Mouse (Mus musculus) frontal cortex, adult 2 months (tissue): ENCODE measurements at regions not wholly inside any gene's neighbourhood (a gene's known extent, or its start where the extent isn't known, plus 50 kb on each side); places are given as distances from the start of the nearest gene placed in this dataset.

Source experiments
- DNase-seq, 2 experiments: peaks; one replicate each; pipeline ENCODE4 v3.0.0; 2022; ENCODE audit warnings: low spot score in 1 of 2; ENCODE audit errors: extremely low spot score in 1 of 2

- no peak for DNase-seq
Observed at GRCm38 (mm10) chr19:32937591-32937990, 180.3 kb downstream of the Pten start.

DNA sequence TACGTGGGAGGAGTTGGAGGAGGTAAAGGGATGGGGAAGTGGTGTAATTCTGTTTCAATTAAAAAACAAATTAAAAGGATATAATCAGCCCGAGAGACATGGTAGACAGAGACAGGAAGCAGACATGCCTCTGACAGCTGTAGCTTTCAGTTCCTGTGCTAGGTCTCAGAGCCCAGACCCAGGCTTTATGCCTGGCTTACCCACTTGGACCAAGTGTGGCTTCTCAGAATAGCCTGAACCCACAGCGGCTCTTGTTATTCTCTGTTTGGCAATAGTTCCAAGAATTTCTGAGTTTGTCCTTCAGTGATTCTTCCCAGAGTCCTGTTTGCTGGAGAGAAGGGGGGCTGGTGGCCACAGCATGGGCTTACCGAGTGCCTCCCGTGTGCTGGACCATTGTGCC is 182.4 kb downstream of the Pten start:
- DNase-seq: no peak

DNA sequence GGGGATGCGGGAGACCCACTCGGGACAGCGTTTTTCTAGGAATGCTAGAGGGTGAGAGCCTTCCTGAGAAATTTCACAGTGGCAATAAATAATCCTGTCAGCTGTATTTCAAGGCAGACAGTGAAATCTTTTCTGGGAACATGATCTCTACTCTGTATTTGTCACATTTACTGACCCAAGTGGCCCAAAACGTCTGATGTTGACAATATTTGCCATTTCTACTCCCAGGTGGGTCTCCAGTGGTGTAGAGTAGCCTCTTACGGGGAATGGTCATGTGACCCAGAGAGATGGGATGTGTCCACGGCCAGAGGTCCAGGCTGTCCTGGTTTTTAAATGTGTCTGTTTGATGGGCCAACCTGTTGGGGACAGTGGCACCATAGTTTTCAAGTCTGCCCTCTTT is 183.5 kb downstream of the Pten start:
- no peak for DNase-seq

DNA sequence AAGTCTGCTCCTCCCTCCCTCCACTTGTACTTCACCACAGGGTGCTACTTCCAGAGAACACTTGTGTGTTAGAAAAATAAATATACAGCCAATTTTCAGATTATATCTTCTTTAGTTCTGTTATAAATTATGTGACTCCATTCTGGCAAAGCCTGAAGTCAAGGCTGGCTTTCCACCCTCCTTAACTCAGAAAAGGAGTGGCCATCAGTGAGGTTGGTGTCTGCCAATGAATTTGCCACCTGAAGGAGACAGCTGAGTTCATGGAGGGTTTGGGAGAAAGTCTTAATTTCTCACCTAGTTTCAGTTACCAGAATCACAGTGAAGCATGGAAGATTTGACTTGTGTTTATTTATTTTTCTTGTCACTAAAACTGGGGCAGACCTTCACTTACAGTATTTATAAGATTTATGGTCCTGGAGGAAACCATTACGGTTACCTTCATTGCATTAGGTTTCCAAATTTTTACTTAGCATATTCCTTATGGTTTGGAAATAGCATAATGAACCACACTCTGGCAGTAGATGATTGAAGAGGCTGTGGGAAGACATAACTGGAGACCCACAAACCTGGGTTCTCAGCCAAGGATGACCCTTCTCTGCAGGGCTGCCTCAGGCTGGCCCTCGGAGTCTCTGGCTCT is 186.4 kb downstream of the Pten start:
- DNase-seq: no peak

DNA sequence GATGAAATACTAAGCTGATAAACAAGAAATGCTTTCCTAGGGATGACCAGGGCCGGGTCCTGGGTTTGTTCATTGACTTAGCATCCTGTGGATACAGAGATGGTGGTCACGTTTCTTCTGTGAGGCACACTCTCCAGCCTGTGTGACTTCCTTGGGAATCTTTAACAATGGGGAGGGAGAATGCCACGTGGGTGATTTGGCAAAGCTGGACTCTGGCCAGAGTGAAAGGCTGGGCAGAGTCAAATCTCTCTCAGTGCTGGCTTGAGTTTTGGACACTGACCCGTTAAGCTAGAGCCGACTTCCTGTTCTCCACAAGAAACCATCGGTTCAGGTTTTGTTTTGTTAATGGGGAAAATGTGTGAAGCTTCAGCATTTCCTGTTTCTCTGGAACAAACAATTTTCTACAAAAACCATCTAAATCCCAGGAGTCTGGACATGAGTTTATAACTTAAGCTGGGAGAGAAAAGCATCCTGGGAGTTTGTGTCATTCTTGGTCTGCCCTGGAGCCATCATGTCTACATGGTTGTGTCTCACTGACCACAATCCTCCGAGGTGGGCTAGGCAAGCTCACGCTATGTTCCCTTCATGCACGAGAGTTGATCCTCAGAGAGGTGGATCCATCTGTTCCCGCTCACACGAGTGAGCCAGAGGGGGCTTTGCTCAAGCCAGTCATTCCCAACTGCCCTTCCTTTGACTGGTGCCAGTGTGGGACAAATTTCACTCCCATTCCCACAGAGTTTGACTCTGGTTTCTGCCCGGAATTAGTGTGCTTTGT is 190.0 kb downstream of the Pten start:
- no peak for DNase-seq

GRCm38 (mm10) chr19:32950252-32950651 is 193.0 kb downstream of the Pten start:
- DNase-seq: peak in 1 of 2 experiments; percentile 25

GRCm38 (mm10) chr19:32950794-32951193 is 193.5 kb downstream of the Pten start:
- DNase-seq: no peak

- DNase-seq: no peak
Observed at GRCm38 (mm10) chr19:32952425-32952824, 195.1 kb downstream of the Pten start.

- DNase-seq: no peak
Observed at GRCm38 (mm10) chr19:32952928-32953687, 195.8 kb downstream of the Pten start.

- peak in 1 of 2 experiments; percentile 53 for DNase-seq
Observed at GRCm38 (mm10) chr19:32954001-32954605, 196.8 kb downstream of the Pten start.

DNA sequence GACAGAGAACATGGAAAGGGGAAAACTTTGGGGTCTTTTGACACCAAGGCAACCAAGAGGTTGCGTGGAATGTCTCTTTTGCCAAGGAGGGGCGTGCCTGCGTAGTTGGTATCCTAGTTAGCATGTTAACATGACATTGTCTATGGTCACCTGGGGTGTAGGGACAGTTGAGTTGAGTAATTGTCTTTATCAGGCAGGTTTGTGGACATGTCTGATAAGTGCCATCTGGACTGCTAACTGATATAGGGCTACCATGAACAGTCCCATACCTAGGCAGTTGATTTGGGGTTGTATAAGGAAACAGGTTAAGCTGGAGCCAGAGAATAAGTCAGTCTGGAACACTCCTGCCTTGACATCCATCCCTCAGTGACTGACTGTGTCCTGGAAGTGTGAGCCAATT is 197.6 kb downstream of the Pten start:
- DNase-seq: no peak

GRCm38 (mm10) chr19:32956143-32956915 is 199.0 kb downstream of the Pten start:
- DNase-seq: no peak

DNA sequence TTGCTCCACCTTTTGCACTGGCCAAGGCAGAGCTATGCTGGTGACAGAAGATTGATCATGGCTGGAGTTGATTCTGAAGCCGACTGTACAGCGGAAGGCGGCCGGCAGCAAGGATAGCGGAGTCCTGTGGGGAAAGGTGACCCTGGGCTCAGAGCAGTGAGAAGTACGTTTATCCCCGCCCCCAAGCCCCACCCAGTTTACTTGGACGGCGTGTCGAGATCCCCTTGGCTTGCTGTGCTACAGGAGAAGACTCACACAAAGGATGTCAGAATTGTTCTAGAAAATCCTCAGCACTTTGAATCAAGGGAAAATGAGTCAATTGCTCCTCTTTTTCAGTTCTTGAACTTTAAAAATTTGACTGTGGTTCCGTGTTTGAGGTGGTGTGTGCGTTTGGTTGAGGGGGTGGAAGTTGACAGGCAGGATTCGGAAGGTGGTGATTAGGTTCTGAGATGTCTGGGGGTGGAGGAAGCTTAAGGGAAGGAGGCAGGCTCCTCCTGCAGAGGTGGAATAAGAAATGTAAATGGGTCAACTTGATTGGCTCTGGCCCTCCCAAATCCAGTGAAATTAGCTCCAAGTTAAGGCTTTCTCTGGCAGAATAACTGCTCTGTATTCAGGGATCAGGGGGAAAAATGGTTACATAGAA is 199.7 kb downstream of the Pten start:
- peak in 1 of 2 experiments; percentile 57 for DNase-seq

GRCm38 (mm10) chr19:32958276-32958675 is 201.0 kb downstream of the Pten start:
- no peak for DNase-seq

DNA sequence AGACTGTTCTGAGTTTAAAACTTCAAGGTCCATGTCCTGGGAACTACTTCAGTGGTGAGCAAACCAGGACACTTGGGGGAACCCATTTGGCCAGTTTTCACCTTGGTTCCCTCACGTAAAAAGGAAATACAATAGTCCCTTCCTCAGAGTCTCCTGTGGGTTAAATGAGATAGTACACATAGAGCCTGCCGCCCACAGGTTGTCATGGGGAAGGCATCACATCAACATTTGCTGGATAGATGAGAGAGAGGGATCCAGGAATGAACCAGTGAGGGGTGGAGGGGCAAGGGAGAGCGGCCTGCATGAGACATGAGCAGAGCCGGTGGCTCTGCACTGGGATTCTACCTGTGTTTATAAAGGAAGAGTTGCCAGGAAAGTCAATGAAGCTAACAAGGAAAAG is 201.5 kb downstream of the Pten start:
- no peak for DNase-seq

DNA sequence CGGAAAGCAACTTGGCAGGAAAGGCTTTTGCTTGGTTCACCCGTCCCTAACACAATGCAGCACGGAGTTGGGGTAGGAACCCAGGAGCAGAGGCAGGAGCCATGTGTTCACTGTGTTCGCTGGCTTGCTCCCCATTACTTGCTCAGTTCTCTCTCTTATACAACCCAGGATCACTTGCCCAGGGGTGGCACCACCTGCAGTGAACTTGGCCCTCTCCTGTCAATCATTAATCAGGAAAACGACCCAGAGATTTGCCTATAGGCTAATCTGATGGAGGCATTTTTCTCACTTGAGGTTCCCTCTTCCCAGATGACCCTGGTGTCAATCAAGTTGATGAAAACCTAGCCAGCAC is 202.5 kb downstream of the Pten start:
- DNase-seq: no peak

- no peak for DNase-seq
Observed at GRCm38 (mm10) chr19:32960196-32960947, 203.1 kb downstream of the Pten start.

DNA sequence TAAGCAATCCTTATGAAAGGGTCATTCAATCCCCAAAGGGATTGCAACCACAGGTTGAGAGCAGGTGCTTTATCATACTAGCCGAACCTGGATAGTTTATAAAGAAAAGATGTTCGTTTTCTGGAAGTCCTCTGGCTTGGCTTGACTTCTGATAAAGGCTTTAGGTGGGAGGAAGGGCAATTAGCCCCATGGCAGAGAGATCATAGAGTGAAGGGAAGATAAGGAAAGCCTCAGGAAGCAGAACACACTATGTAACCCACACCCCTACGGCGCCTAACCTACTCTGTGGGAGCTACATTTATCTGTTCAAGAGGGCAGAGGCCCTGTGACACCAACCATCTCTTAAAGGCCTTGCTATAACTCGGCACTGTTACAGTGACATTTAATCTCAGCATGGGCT is 204.2 kb downstream of the Pten start:
- DNase-seq: no peak

- DNase-seq: no peak
Observed at GRCm38 (mm10) chr19:32963983-32964382, 206.7 kb downstream of the Pten start.
